Mouse (Mus musculus) skeletal muscle tissue, adult 2 months (tissue): Measurements from ENCODE around the gene Large2.

Source experiments
- DNase-seq: peaks from one replicate; pipeline ENCODE4 v3.0.0-alpha.2; 2012; ENCODE audit warnings: low read depth, low spot score

Gene Large2

DNA sequence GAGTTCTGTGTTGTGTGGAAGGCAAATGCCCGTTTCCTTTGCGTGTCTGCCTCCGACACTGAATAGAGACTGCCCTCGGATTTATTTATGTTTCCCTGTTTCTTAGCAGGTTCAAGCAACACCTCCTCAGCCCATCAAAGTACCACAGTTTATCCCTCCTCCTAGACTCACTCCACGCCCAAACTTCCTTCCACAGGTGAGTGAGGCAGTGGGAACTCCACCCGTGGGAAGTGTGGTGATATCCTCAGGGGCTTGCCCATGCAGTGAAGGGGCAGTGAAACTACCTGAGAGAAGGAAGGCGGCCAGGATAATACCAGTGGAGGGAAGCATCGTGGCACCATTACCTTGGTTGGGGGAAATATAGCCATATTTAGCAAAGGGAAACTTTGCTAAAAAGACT is 46.5 kb downstream of the Large2 start:
- DNase-seq: no peak

DNA sequence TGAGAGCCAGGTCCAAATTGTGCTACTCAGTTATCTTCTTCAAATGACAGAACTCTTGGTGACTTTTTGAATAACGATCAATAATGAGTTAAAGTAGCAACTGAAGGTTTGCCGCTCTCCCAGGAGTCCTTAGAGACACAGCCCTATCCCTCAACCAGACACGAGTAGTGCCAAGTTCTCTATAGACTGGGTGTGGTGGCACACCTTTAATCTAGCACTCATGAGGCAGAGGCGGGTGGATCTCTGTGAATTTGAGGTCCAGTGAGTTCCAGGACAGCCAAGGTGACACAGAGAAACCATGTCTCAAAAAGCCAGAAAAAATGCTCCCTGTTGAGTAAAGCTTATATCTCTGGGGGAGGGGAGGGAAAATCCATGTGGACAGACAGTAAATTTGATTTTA is 47.1 kb downstream of the Large2 start:
- no peak for DNase-seq

DNA sequence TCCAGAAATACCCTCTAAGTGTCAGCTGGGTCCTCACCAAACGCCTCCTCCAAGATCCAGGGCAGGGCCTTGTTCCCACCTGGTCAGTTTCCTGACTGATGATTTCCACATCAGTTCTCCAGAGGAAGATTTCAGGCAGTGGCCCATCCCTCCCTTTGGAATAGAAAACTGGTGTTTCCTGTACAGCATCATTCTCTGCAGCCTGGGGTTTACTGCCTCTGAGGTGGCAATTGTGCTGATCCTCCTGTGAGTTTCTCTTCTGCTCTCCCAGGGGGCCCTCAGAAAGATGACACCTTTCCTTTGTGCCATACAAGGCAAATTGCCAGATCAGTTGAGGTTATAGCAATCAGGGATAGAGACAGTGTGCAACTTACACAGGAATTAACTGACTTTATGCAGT is 48.4 kb downstream of the Large2 start:
- no peak for DNase-seq

DNA sequence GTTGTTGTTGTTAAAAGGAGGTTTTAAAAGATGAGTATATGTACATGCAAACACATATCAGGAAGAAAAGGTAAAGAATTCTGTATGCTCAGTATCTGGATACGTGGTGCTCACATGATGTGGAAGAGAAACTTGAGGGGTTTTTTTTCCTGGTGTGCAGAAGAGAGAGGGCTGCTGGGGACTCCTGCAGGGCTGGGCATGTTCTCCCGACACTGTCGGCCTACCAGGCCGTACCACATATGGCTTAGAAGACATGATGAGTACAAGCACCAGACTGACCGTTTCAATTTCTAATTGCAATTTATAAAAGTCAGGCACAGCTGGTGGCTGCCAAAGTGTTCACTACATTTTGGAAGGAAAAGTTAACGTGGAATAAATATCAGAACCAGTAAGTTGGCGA is 49.0 kb downstream of the Large2 start:
- no peak for DNase-seq

DNA sequence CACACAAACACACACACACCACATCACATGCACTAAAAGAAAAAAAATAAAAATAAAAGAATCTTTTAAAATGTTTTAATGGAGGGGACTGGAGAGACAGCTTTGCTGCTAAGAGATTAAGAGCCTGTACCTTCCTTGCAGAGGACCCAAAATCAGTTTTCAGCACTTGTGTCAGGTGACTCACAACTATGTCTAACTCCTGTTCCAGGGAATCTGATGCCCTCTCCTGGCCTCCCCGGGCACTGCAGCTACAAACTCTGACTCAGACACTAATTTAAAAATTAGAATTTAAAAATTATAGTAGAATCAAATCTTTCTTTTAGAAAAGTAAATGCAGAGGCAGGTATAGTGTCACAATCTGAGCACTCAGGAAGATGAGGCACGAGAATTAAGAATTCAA is 52.0 kb downstream of the Large2 start:
- no peak for DNase-seq

DNA sequence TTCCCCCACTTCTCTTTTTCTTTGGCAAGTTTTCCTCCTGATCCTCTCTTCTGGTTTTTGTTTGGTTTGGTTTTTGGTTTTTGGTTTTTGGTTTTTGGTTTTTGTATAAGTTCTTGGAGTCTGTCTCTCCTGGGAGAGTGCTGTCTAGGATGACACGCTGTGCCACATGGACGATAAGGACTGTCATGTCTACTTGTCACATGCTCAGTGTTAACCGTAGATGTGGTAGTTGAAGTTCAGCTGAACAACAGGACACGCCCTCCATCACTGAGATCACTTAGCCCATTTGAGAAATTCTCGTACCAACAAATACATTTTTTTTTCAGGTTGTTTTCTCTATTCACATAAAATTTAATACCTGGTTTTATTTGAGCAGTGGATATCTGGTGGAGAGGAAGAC is 57.4 kb downstream of the Large2 start:
- DNase-seq: no peak

DNA sequence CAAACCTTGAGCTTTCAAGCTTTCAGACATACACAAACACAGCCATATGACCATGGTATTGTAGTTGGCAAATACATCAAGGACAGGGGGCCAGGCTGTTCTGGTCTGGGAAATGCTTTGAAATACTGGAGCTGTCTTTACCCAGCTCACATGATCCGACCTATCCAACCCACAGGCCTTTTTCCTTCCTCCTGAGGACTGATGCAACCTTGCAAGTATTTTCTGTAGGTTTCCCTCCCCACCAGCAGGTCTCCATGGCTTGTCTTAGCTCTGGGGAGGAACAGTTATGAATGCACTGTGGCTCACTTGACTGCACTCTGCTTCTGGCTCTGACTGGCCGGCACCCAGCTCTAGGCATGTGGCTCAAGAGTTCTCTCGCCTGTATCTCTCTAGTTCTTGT is 58.0 kb downstream of the Large2 start:
- DNase-seq: no peak
